Mouse (Mus musculus) kidney, postnatal 0 days (tissue): ENCODE data around the gene Gm10160. TPM values are rescaled to one million over a fixed set of nuclear protein-coding genes. Genes with fewer than 3 reads are reported as not detected.

Experiments
- ATAC-seq: fragments of 200-750 bp; cut with Nextera tagmentation; replicated peaks from 2 replicates; pipeline ENCODE4 v1.8.0; 2017; ENCODE audit warnings: low read depth, moderate number of reproducible peaks, moderate TSS enrichment, moderate library complexity; ENCODE audit not compliant: low FRiP score
- DNase-seq: peaks from one replicate; pipeline ENCODE4 v3.0.0-alpha.2; 2016; ENCODE audit warnings: low spot score
- H3K27ac ChIP-seq: fragments of 300-500 bp; sonication (generic); 2 replicates; pipeline ENCODE4 v1.5.1; 2014; ENCODE audit warnings: mild to moderate bottlenecking
- H3K27me3 ChIP-seq: fragments of 300-500 bp; sonication (generic); 2 replicates; pipeline ENCODE4 v1.6.1; 2014; ENCODE audit warnings: low read length, mixed read lengths; ENCODE audit not compliant: insufficient read depth
- H3K36me3 ChIP-seq: fragments of 300-500 bp; sonication (generic); 2 replicates; pipeline ENCODE4 v1.6.1; 2014; ENCODE audit warnings: low read length, mixed read lengths; ENCODE audit not compliant: insufficient read depth
- H3K4me1 ChIP-seq: fragments of 300-500 bp; sonication (generic); replicated peaks from 2 replicates; pipeline ENCODE4 v1.6.1; 2014; ENCODE audit warnings: antibody characterized with exemption, low read length, mixed read lengths; ENCODE audit not compliant: insufficient read depth
- H3K4me2 ChIP-seq: fragments of 300-500 bp; sonication (generic); 2 replicates; pipeline ENCODE4 v1.6.1; 2014; ENCODE audit warnings: mild to moderate bottlenecking, low read length, moderate library complexity, mixed read lengths
- H3K4me3 ChIP-seq: fragments of 300-500 bp; sonication (generic); replicated peaks from 2 replicates; pipeline ENCODE4 v1.5.1; 2014; ENCODE audit warnings: low read depth, low read length
- H3K9ac ChIP-seq: fragments of 300-500 bp; sonication (generic); 2 replicates; pipeline ENCODE4 v1.6.1; 2014; ENCODE audit warnings: low read depth, low read length
- H3K9me3 ChIP-seq: fragments of 300-500 bp; sonication (generic); replicated peaks from 2 replicates; pipeline ENCODE4 v1.6.1; 2016; ENCODE audit warnings: low read length, inconsistent platforms, mixed read lengths
- CTCF ChIP-seq: IDR thresholded peaks from 2 replicates; pipeline ENCODE4 v1.5.1; 2016; ENCODE audit warnings: antibody characterized with exemption, low read depth, mild to moderate bottlenecking, moderate library complexity
- WGBS: fragments of 180-500 bp; shearing (Covaris S2); extraction: QIAGEN DNeasy Blood & Tissue Kit; methylation state at CpG from one replicate; pipeline ENCODE4 v1.1.7; 2014; 5-methylcytosine and 5-hydroxymethylcytosine counted together
- polyA plus RNA-seq: library from polyadenylated mRNA; unstranded; fragments of >200 nt; fragmentation: Nextera tagmentation; extraction: Ambion mirVana; gene quantifications from 2 replicates; pipeline ENCODE4 v1.2.1, GENCODE M21; 2015

Gm10160 gene
- polyA plus RNA-seq, 1 experiment from 2014 or later: not detected

DNA sequence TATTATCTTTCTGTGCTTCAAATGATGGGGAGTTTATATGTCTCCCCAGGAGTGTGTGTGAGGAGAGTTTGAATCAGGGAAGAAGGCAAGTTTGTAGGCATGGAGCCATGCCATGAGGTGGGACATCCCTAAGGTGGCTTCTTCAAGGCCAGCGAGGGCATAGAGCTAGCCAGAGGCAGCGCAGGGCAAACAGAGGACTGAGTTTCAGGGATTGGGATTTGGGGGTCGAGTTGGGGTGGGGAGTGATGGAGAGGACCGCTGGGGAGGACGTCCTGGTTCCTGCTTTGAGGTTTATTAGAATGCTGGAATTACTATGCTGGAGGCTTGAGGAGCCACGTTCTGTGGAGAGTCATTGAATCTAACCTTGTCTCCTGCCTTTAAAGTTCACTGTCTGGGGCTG is 10.3 kb upstream of the Gm10160 start:
- H3K9ac ChIP-seq: no peak overlapping the region
- no peaks in the 10 kb centered on the region; the same call in 1 of the 2 replicates for H3K36me3 ChIP-seq
- WGBS: 87% methylated on average over 6 of the region's 6 CpGs
- H3K4me3 ChIP-seq: no peak overlapping the region
- no peak overlapping the region for H3K27ac ChIP-seq
- no peaks in the 10 kb centered on the region for H3K4me1 ChIP-seq
- TF ChIP-seq CTCF: no peak
- H3K9me3 ChIP-seq: no peaks in the 10 kb centered on the region
- ATAC-seq: no peak
- no peak overlapping the region for H3K4me2 ChIP-seq
- DNase-seq: no peak
- H3K27me3 ChIP-seq: no peaks in the 10 kb centered on the region

DNA sequence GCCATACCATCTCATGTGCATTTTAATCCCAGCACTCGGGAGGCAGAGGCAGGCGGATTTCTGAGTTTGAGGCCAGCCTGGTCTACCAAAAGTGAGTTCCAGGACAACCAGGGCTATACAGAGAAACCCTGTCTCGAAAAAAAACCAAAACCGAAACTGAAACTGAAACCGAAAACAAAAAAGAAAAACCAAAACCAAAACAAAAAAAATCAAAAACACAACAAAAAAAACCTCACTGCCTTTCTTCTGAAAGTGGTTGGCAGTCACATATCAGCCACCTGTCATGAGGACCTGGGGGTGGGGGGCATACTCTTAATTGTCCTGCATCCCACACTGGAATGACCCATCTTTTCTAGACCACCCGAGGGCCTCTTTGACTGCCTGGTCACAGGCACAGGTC is 9.0 kb upstream of the Gm10160 start:
- Histone ChIP-seq H3K9ac (no peak overlapping the region), H3K36me3 (no peaks in the 10 kb centered on the region; the same call in 1 of the 2 replicates), H3K4me2 (no peak overlapping the region), H3K9me3 (no peaks in the 10 kb centered on the region), H3K27ac (no peak overlapping the region), H3K4me3 (no peak overlapping the region), H3K27me3 (no peaks in the 10 kb centered on the region), H3K4me1 (no peaks in the 10 kb centered on the region)
- ATAC-seq: no peak
- TF ChIP-seq CTCF: no peak
- WGBS: 93% methylated on average over 6 of the region's 6 CpGs
- DNase-seq: no peak

DNA sequence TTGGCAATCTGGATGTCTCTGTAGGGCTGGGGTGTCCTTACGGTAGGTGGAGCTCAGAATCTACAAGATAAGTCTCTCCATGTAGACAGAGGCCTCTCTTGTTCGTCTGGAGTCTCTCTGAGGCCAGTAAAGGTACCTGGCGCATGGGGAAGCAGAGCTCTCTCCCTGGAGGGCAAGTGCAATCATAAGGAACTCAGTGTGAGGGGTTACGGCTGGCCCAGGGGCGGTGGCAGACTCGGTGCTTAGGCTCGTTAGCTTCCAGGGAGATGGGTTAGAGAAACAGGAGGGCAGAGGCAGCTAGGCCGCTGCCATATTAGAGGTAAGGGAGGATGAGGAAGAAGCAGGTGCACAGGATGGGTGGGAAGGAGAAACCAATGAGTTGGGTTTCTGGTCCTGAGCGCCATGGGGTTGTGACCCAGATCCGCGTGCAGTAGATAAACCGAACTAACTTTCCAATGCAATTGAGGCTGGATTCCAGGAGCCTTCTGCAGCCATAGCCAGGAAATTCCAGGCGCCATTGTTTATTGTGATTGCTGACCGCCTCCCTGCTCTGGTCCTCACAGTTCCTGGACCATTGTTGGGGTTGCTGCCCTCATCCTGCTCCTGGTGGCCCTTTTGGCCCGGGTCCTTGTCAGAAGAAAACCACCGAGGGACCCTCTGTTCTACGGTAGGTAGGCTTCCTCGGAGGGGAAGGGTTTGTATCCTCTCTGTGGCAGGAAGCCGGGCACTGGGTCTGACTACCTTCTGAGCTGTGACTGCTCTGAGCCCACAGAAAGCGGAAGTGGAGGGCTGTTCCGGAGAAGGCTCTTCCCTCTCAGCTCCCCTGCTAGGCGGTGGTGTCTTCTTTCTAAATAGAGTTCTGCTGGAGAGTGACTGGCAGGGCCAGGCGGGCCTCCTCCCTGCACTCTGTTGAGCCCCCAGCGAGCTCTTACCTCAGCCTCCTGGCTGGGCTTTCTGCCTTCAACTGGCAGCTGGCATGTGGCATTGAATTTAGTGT is 7.3 kb upstream of the Gm10160 start:
- Histone ChIP-seq H3K4me3 (no peak overlapping the region), H3K9me3 (no peaks in the 10 kb centered on the region), H3K4me2 (no peak overlapping the region), H3K9ac (no peak overlapping the region), H3K27me3 (no peaks in the 10 kb centered on the region), H3K36me3 (no peaks in the 10 kb centered on the region), H3K4me1 (peaks cover 6% of the 10 kb centered on the region; the same call in 1 of the 2 replicates), H3K27ac (0 out of 2 replicates have a peak overlapping the region, but pooled peaks have one; percentile 6)
- no peak for ATAC-seq
- no peak for DNase-seq
- 72% methylated on average over 24 of the region's 24 CpGs for WGBS
- no peak for TF ChIP-seq CTCF

DNA sequence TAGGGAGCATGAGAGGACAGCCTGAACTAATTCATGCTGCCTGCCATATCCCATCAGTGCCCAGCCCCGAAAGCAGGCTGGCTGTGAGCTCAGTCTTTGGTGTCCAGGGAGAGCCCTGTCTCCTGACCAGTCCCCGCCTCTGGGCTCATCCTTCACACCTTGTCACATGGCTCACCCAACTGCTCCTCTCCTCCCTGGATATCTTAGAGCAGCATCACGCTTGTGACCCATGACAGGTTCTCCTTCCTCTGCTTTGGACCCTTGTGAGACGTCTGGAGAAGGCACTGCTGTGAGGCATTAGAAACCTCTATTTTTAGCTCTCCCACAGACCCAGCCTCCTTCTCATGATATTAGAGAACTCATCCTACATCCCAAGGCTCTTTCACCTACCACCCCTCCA is 6.3 kb upstream of the Gm10160 start:
- no peaks in the 10 kb centered on the region for H3K27me3 ChIP-seq
- H3K9ac ChIP-seq: no peak overlapping the region
- no peak for ATAC-seq
- DNase-seq: no peak
- no peaks in the 10 kb centered on the region for H3K9me3 ChIP-seq
- H3K4me2 ChIP-seq: no peak overlapping the region
- TF ChIP-seq CTCF: no peak
- no peak overlapping the region for H3K4me3 ChIP-seq
- H3K36me3 ChIP-seq: no peaks in the 10 kb centered on the region
- 79% methylated on average over 4 of the region's 4 CpGs for WGBS
- H3K4me1 ChIP-seq: peaks cover 6% of the 10 kb centered on the region; the same call in 1 of the 2 replicates
- no peak overlapping the region for H3K27ac ChIP-seq

DNA sequence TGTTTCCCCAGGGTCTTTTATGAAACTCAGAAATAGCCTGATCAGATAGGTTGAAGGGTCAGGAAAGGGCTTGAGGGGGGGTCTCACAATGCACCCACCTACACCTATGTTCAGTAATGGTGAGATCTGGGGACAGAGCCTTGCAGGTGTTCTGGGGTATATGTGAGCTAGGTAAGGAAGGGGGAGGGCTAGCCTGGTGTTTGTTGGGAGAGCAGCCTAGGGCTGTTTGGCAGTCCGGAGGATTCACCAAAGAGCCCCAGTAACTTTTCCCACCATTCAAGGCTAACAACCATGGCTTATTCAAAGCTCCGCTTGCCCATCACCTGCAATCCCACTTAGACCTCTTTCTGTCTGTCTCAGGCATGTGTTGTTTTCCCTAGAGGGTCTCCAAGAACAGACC is 5.9 kb upstream of the Gm10160 start:
- no peak overlapping the region for H3K9ac ChIP-seq
- H3K27me3 ChIP-seq: no peaks in the 10 kb centered on the region
- H3K9me3 ChIP-seq: no peaks in the 10 kb centered on the region
- WGBS: 83% methylated on average over 2 of the region's 2 CpGs
- DNase-seq: no peak
- no peaks in the 10 kb centered on the region for H3K36me3 ChIP-seq
- no peak overlapping the region for H3K4me2 ChIP-seq
- no peak for TF ChIP-seq CTCF
- peaks cover 6% of the 10 kb centered on the region; the same call in 1 of the 2 replicates for H3K4me1 ChIP-seq
- no peak overlapping the region for H3K27ac ChIP-seq
- H3K4me3 ChIP-seq: no peak overlapping the region
- ATAC-seq: no peak

DNA sequence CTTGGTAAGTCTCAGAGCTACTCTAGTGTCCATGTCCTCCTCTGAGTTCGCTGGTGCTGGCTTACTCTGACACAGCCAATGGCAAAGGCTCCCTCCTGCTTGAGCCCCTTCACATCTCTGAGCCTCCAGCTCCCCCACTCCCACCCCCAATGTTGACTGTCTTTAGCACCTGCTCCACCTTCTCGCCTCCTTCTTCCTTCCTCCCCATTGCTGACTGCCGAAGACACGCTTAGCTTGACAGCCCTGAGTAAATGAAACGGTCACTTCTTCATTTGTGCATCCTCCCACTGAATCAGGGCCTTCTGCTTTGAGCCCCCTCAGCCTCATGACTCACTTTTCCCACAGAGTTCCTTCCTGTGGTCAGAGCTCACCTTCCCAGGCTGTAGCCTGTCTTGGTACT is 5.4 kb upstream of the Gm10160 start:
- Histone ChIP-seq H3K27me3 (no peaks in the 10 kb centered on the region), H3K9ac (no peak overlapping the region), H3K36me3 (no peaks in the 10 kb centered on the region), H3K9me3 (no peaks in the 10 kb centered on the region), H3K27ac (no peak overlapping the region), H3K4me2 (no peak overlapping the region), H3K4me1 (peaks cover 6% of the 10 kb centered on the region; the same call in 1 of the 2 replicates), H3K4me3 (no peak overlapping the region)
- 49% methylated on average over 5 of the region's 5 CpGs for WGBS
- ATAC-seq: no peak
- DNase-seq: no peak
- no peak for TF ChIP-seq CTCF
